Mouse (Mus musculus): Measurements from ENCODE around the gene Washc3. TPM values are rescaled to one million over a fixed set of nuclear protein-coding genes. Genes with fewer than 3 reads are reported as not detected.
A peak's percentile ranks its signal among the peaks of the same experiment; 100 is the strongest.

Washc3 gene
- total and polyA plus RNA-seq, 3 experiments, result 17.6 to 116 (median 59.9) TPM

DNA sequence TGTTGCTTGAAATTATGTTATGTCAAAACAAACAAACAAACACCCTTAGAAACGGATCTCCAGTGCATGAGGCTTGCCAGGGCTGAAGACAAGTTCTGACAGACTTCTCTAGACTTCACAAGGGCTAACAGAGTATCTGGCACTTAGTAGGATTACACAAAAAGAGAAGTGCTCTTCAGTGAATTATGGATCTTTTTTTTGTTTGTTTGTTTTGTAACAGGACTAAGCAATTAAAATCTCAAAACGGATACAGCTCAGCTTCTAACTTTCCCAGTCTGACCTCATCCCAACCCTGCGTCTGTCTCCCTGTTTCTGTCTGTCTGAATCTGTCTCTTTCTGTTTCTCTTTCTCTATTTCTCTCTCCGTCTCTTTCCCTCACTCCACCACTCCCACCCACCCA lies 352 bp upstream of the Washc3 start:
- H3K36me3 ChIP-seq (replicated peaks), result peaks cover 24% of the 10 kb centered on the region
- no peaks in the 10 kb centered on the region for H3K9me3 ChIP-seq (replicated peaks)
- peaks cover 6% of the 10 kb centered on the region; the same call in 1 of the 2 replicates for H3K27me3 ChIP-seq (ENCODE audit: insufficient read depth, low read length)
- no peak for DNase-seq (ENCODE audit: low spot score)
- TF ChIP-seq GATA1 (IDR thresholded peaks at IDR 0.05; ENCODE audit: borderline replicate concordance, low read length) (no peak), CTCF (IDR thresholded peaks at IDR 0.05; ENCODE audit: low read depth, low read length) (no peak), TAL1 (conservative IDR thresholded peaks at IDR 0.05; ENCODE audit: low read depth, low read length) (no peak), GATA2 (IDR thresholded peaks at IDR 0.05; ENCODE audit: borderline replicate concordance, low read depth, low read length) (no peak), POLR2AphosphoS5 (IDR thresholded peaks at IDR 0.05; ENCODE audit: insufficient replicate concordance, low read depth, low read length) (no peak)
- H3K4me3 ChIP-seq (ENCODE audit: low read depth, low read length), result peak overlapping the region; percentile 78; the same call in 1 of the 2 replicates
- peaks cover 18% of the 10 kb centered on the region for H3K4me1 ChIP-seq (ENCODE audit: insufficient read depth, low read depth, low read length)
- ATAC-seq (ENCODE audit: extremely low read depth, insufficient number of reproducible peaks, low FRiP score, poor library complexity, severe bottlenecking), result no peak

DNA sequence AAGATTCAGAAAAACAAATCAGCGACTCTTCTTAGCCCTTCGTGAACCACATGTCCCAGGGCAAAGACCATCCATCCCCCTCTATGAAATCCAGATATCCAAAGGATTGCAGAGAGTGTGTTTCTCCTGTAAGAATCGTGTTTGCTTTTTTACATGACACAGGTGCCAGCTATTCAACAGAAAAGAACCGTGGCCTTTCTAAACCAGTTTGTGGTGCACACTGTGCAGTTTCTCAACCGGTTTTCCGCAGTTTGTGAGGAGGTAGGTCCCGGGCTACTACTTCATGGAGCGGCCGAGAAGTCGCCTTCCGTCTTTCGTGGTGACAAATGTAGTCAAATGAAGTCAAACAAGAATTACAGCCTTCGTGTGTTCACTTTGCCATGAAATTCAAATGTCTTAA lies 757 bp downstream of the Washc3 start:
- Histone ChIP-seq H3K4me1 (ENCODE audit: insufficient read depth, low read depth, low read length) (peaks cover 18% of the 10 kb centered on the region), H3K27me3 (ENCODE audit: insufficient read depth, low read length) (peaks cover 4% of the 10 kb centered on the region; the same call in 1 of the 2 replicates), H3K4me3 (ENCODE audit: low read depth, low read length) (peak overlapping the region; percentile 78), H3K36me3 (replicated peaks) (peaks cover 34% of the 10 kb centered on the region), H3K9me3 (replicated peaks) (no peaks in the 10 kb centered on the region)
- ATAC-seq (ENCODE audit: extremely low read depth, insufficient number of reproducible peaks, low FRiP score, poor library complexity, severe bottlenecking) (no peak), DNase-seq (ENCODE audit: low spot score) (no peak)
- no peak for TF ChIP-seq GATA2 (IDR thresholded peaks at IDR 0.05; ENCODE audit: borderline replicate concordance, low read depth, low read length)
- no peak for TF ChIP-seq CTCF (IDR thresholded peaks at IDR 0.05; ENCODE audit: low read depth, low read length)
- TF ChIP-seq TAL1 (conservative IDR thresholded peaks at IDR 0.05; ENCODE audit: low read depth, low read length), result no peak
- no peak for TF ChIP-seq POLR2AphosphoS5 (IDR thresholded peaks at IDR 0.05; ENCODE audit: insufficient replicate concordance, low read depth, low read length)
- TF ChIP-seq GATA1 (IDR thresholded peaks at IDR 0.05; ENCODE audit: borderline replicate concordance, low read length), result no peak

- Histone ChIP-seq H3K27me3 (ENCODE audit: insufficient read depth, low read length) (peaks cover under 1% of the 10 kb centered on the region; the same call in 1 of the 2 replicates), H3K36me3 (replicated peaks) (peaks cover 36% of the 10 kb centered on the region), H3K4me3 (ENCODE audit: low read depth, low read length) (no peak overlapping the region), H3K9me3 (replicated peaks) (no peaks in the 10 kb centered on the region), H3K4me1 (ENCODE audit: insufficient read depth, low read depth, low read length) (peaks cover 18% of the 10 kb centered on the region)
- DNase-seq (ENCODE audit: low spot score), result no peak
- TF ChIP-seq POLR2AphosphoS5 (IDR thresholded peaks at IDR 0.05; ENCODE audit: insufficient replicate concordance, low read depth, low read length) (no peak), TAL1 (conservative IDR thresholded peaks at IDR 0.05; ENCODE audit: low read depth, low read length) (no peak), GATA1 (IDR thresholded peaks at IDR 0.05; ENCODE audit: borderline replicate concordance, low read length) (no peak), CTCF (IDR thresholded peaks at IDR 0.05; ENCODE audit: low read depth, low read length) (no peak), GATA2 (IDR thresholded peaks at IDR 0.05; ENCODE audit: borderline replicate concordance, low read depth, low read length) (no peak)
- ATAC-seq (ENCODE audit: extremely low read depth, insufficient number of reproducible peaks, low FRiP score, poor library complexity, severe bottlenecking), result no peak
Observed at GRCm38 (mm10) chr10:88202581-88202980, 1.7 kb downstream of the Washc3 start.

GRCm38 (mm10) chr10:88203236-88203635 lies 2.3 kb downstream of the Washc3 start:
- Histone ChIP-seq H3K4me1 (ENCODE audit: insufficient read depth, low read depth, low read length) (peaks cover 18% of the 10 kb centered on the region), H3K36me3 (replicated peaks) (peaks cover 40% of the 10 kb centered on the region), H3K9me3 (replicated peaks) (no peaks in the 10 kb centered on the region), H3K4me3 (ENCODE audit: low read depth, low read length) (no peak overlapping the region), H3K27me3 (ENCODE audit: insufficient read depth, low read length) (no peaks in the 10 kb centered on the region)
- ATAC-seq (ENCODE audit: extremely low read depth, insufficient number of reproducible peaks, low FRiP score, poor library complexity, severe bottlenecking), result no peak
- no peak for DNase-seq (ENCODE audit: low spot score)
- no peak for TF ChIP-seq GATA1 (IDR thresholded peaks at IDR 0.05; ENCODE audit: borderline replicate concordance, low read length)
- TF ChIP-seq CTCF (IDR thresholded peaks at IDR 0.05; ENCODE audit: low read depth, low read length), result no peak
- TF ChIP-seq POLR2AphosphoS5 (IDR thresholded peaks at IDR 0.05; ENCODE audit: insufficient replicate concordance, low read depth, low read length), result no peak
- TF ChIP-seq GATA2 (IDR thresholded peaks at IDR 0.05; ENCODE audit: borderline replicate concordance, low read depth, low read length), result no peak
- no peak for TF ChIP-seq TAL1 (conservative IDR thresholded peaks at IDR 0.05; ENCODE audit: low read depth, low read length)

DNA sequence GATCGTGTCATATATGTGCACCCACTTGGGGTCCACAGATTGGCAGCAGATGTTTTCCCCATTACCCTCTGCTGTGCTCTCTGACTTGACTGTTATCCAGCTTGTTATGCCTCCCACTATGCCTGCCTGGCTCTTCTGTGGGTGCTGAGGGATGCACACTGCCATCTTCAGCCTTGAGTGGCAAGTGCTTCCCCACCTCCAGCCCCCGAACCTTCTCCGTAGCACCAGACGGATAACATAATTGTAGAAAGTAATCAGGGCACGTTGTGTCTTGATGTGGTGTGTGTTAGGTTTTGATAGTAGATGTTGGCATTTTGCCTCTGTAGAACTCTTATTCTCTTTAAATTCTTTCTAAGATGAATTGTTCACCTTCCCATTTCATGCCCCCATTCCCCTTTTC lies 11.8 kb downstream of the Washc3 start:
- no peaks in the 10 kb centered on the region for H3K4me1 ChIP-seq (ENCODE audit: insufficient read depth, low read depth, low read length)
- H3K36me3 ChIP-seq (replicated peaks), result peaks cover 42% of the 10 kb centered on the region
- TF ChIP-seq GATA2 (IDR thresholded peaks at IDR 0.05; ENCODE audit: borderline replicate concordance, low read depth, low read length), result no peak
- TF ChIP-seq GATA1 (IDR thresholded peaks at IDR 0.05; ENCODE audit: borderline replicate concordance, low read length), result no peak
- no peak for TF ChIP-seq TAL1 (conservative IDR thresholded peaks at IDR 0.05; ENCODE audit: low read depth, low read length)
- no peak for TF ChIP-seq CTCF (IDR thresholded peaks at IDR 0.05; ENCODE audit: low read depth, low read length)
- no peak for TF ChIP-seq POLR2AphosphoS5 (IDR thresholded peaks at IDR 0.05; ENCODE audit: insufficient replicate concordance, low read depth, low read length)
- no peak for ATAC-seq (ENCODE audit: extremely low read depth, insufficient number of reproducible peaks, low FRiP score, poor library complexity, severe bottlenecking)
- no peaks in the 10 kb centered on the region for H3K27me3 ChIP-seq (ENCODE audit: insufficient read depth, low read length)
- H3K4me3 ChIP-seq (ENCODE audit: low read depth, low read length), result no peak overlapping the region
- H3K9me3 ChIP-seq (replicated peaks), result no peaks in the 10 kb centered on the region
- no peak for DNase-seq (ENCODE audit: low spot score)

DNA sequence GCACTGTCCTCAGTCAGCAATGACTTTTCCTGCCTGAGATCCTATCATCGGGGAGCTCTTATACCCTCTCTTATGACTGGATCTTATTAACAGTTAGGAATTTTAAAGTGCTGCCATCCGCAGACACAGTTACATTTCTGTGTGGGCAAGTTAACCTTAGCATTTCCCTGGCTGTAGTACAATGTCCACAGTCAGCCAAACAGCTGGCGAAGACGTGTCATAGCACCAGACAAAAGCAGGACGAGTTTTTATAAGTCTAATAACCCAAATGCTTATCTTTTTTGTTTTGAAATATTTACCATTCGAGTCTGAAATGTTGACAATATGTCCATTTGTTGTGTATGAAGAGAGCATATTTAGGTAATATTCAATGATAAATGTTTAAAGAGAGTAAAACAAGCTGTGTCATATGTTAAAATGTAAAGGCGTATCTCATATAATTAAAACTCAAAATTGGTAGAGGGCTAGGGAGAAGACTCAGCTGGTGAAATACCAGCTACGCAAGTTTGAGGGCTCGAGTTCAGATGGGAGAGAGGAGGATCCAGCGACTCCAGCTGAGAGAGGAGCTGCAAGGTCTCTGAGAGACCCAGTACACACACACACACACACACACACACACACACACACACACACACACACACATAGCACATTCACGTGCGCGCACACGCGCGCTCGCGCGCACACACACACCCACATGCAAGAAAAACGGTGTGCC lies 14.1 kb downstream of the Washc3 start:
- Histone ChIP-seq H3K27me3 (ENCODE audit: insufficient read depth, low read length) (no peaks in the 10 kb centered on the region), H3K9me3 (replicated peaks) (no peaks in the 10 kb centered on the region), H3K4me3 (ENCODE audit: low read depth, low read length) (no peak overlapping the region), H3K4me1 (ENCODE audit: insufficient read depth, low read depth, low read length) (no peaks in the 10 kb centered on the region), H3K36me3 (replicated peaks) (peaks cover 43% of the 10 kb centered on the region)
- TF ChIP-seq POLR2AphosphoS5 (IDR thresholded peaks at IDR 0.05; ENCODE audit: insufficient replicate concordance, low read depth, low read length) (no peak), CTCF (IDR thresholded peaks at IDR 0.05; ENCODE audit: low read depth, low read length) (no peak), TAL1 (conservative IDR thresholded peaks at IDR 0.05; ENCODE audit: low read depth, low read length) (no peak), GATA2 (IDR thresholded peaks at IDR 0.05; ENCODE audit: borderline replicate concordance, low read depth, low read length) (no peak), GATA1 (IDR thresholded peaks at IDR 0.05; ENCODE audit: borderline replicate concordance, low read length) (no peak)
- DNase-seq (ENCODE audit: low spot score) (no peak), ATAC-seq (ENCODE audit: extremely low read depth, insufficient number of reproducible peaks, low FRiP score, poor library complexity, severe bottlenecking) (no peak)
